Comparison of ENCODE assay signal across 27 mouse cellular contexts in genomic region chr1:90514176-90514575, GRCm38 (mm10).
DNase-seq lines count a peak whose midpoint lies in the region; ATAC-seq and TF ChIP-seq lines count a peak whose summit lies in the region.
"Had no signal": no experiment of that assay in that cellular context is flagged by ENCODE, and none has a peak within 500 bp of the region (broad histone marks: within the 10 kb centered on the region; RNA-seq: fewer than 3 reads in every experiment).

No protein-coding gene starts in this region.

- no peak for DNase-seq in embryonic facial prominence, embryonic 10.5 days (ENCODE audit: low spot score)
- DNase-seq in heart, embryonic 10.5 days (ENCODE audit: low spot score), result no peak
- DNase-seq in heart, adult 8-10 months (ENCODE audit: low spot score), result no peak
- DNase-seq in midbrain, postnatal 0 days (ENCODE audit: low spot score), result peak; percentile 44
- DNase-seq in adrenal gland, postnatal 4 days (ENCODE audit: low spot score in 2 of 2), result no peak
- DNase-seq: adrenal gland, postnatal 10 days; adrenal gland, postnatal 36 days; cerebellum, adult 11 months; cerebellum, adult 2 months; cerebellum, adult 9-11 months; cerebellum, postnatal 25 days; gastrocnemius, postnatal 36 days; heart, adult 2 months; heart, postnatal 10 days; heart, postnatal 36 days had no signal

- no peak overlapping the region for H3K27ac ChIP-seq in embryonic facial prominence, embryonic 12.5 days
- no peak overlapping the region for H3K27ac ChIP-seq in embryonic facial prominence, embryonic 10.5 days (replicated peaks)
- 0 out of 2 replicates have a peak overlapping the region, but pooled peaks have one; percentile 10 for H3K27ac ChIP-seq in heart, embryonic 10.5 days
- no peak overlapping the region for H3K27ac ChIP-seq in midbrain, postnatal 0 days (ENCODE audit: low read depth, low read length)
- no peak overlapping the region for H3K27ac ChIP-seq in midbrain, embryonic 15.5 days
- H3K27ac ChIP-seq: forebrain, embryonic 12.5 days; forebrain, embryonic 15.5 days; heart, adult 2 months; heart, embryonic 15.5 days; hindbrain, embryonic 10.5 days; hindbrain, embryonic 13.5 days had no signal

- no peaks in the 10 kb centered on the region for H3K36me3 ChIP-seq in embryonic facial prominence, embryonic 12.5 days
- no peaks in the 10 kb centered on the region for H3K36me3 ChIP-seq in embryonic facial prominence, embryonic 10.5 days (replicated peaks)
- no peaks in the 10 kb centered on the region for H3K36me3 ChIP-seq in heart, embryonic 10.5 days
- H3K36me3 ChIP-seq in midbrain, postnatal 0 days (ENCODE audit: insufficient read depth, low read length), result no peaks in the 10 kb centered on the region
- H3K36me3 ChIP-seq in midbrain, embryonic 15.5 days (replicated peaks), result no peaks in the 10 kb centered on the region
- H3K36me3 ChIP-seq: forebrain, embryonic 12.5 days; forebrain, embryonic 15.5 days; heart, embryonic 12.5 days; heart, embryonic 15.5 days; hindbrain, embryonic 10.5 days; hindbrain, embryonic 13.5 days had no signal

- H3K9ac ChIP-seq in embryonic facial prominence, embryonic 12.5 days, result no peak overlapping the region
- no peak overlapping the region for H3K9ac ChIP-seq in midbrain, postnatal 0 days (replicated peaks; ENCODE audit: low read length, poor library complexity, severe bottlenecking)
- no peak overlapping the region for H3K9ac ChIP-seq in midbrain, embryonic 15.5 days
- H3K9ac ChIP-seq: forebrain, embryonic 12.5 days; forebrain, embryonic 15.5 days; heart, embryonic 12.5 days; heart, embryonic 15.5 days; hindbrain, embryonic 13.5 days had no signal

- H3K4me1 ChIP-seq in embryonic facial prominence, embryonic 12.5 days, result peaks cover 20% of the 10 kb centered on the region; the same call in 1 of the 2 replicates
- H3K4me1 ChIP-seq in embryonic facial prominence, embryonic 10.5 days, result peaks cover 25% of the 10 kb centered on the region
- no peaks in the 10 kb centered on the region for H3K4me1 ChIP-seq in heart, embryonic 10.5 days
- H3K4me1 ChIP-seq in midbrain, postnatal 0 days (ENCODE audit: insufficient read depth, low read length), result no peaks in the 10 kb centered on the region
- no peaks in the 10 kb centered on the region for H3K4me1 ChIP-seq in midbrain, embryonic 15.5 days
- H3K4me1 ChIP-seq: heart, embryonic 15.5 days had no signal

- H3K4me3 ChIP-seq in embryonic facial prominence, embryonic 12.5 days, result no peak overlapping the region
- no peak overlapping the region for H3K4me3 ChIP-seq in embryonic facial prominence, embryonic 10.5 days
- no peak overlapping the region for H3K4me3 ChIP-seq in heart, embryonic 10.5 days
- H3K4me3 ChIP-seq in midbrain, postnatal 0 days (ENCODE audit: low read depth, low read length), result no peak overlapping the region
- no peak overlapping the region for H3K4me3 ChIP-seq in midbrain, embryonic 15.5 days
- H3K4me3 ChIP-seq: erythroblast, embryonic 14.5 days; forebrain, embryonic 12.5 days; forebrain, embryonic 15.5 days; heart, adult 2 months; heart, embryonic 12.5 days; heart, embryonic 15.5 days; hindbrain, embryonic 10.5 days; hindbrain, embryonic 13.5 days had no signal

- no peak overlapping the region for H3K4me2 ChIP-seq in embryonic facial prominence, embryonic 12.5 days (replicated peaks)
- no peak overlapping the region for H3K4me2 ChIP-seq in midbrain, postnatal 0 days (ENCODE audit: low read depth, low read length, poor library complexity, severe bottlenecking)
- no peak overlapping the region for H3K4me2 ChIP-seq in midbrain, embryonic 15.5 days
- H3K4me2 ChIP-seq: forebrain, embryonic 12.5 days; forebrain, embryonic 15.5 days; heart, embryonic 12.5 days; heart, embryonic 15.5 days; hindbrain, embryonic 13.5 days had no signal

- 80% methylated on average over 7 of the region's 7 CpGs for WGBS in embryonic facial prominence, embryonic 12.5 days
- WGBS in embryonic facial prominence, embryonic 10.5 days, result 89% methylated on average over 7 of the region's 7 CpGs
- WGBS in heart, embryonic 10.5 days, result 85% methylated on average over 7 of the region's 7 CpGs
- WGBS in midbrain, postnatal 0 days, result 70% methylated on average over 7 of the region's 7 CpGs
- 84% methylated on average over 7 of the region's 7 CpGs for WGBS in midbrain, embryonic 15.5 days

- H3K9me3 ChIP-seq in embryonic facial prominence, embryonic 12.5 days, result no peaks in the 10 kb centered on the region
- H3K9me3 ChIP-seq in embryonic facial prominence, embryonic 10.5 days, result no peaks in the 10 kb centered on the region
- no peaks in the 10 kb centered on the region for H3K9me3 ChIP-seq in heart, embryonic 10.5 days
- H3K9me3 ChIP-seq in midbrain, postnatal 0 days (ENCODE audit: low read length), result no peaks in the 10 kb centered on the region
- no peaks in the 10 kb centered on the region for H3K9me3 ChIP-seq in midbrain, embryonic 15.5 days
- H3K9me3 ChIP-seq: forebrain, embryonic 12.5 days; forebrain, embryonic 15.5 days; heart, embryonic 12.5 days; heart, embryonic 15.5 days; hindbrain, embryonic 10.5 days; hindbrain, embryonic 13.5 days had no signal

- H3K27me3 ChIP-seq in embryonic facial prominence, embryonic 12.5 days, result no peaks in the 10 kb centered on the region
- no peaks in the 10 kb centered on the region for H3K27me3 ChIP-seq in embryonic facial prominence, embryonic 10.5 days (replicated peaks; ENCODE audit: low read depth, poor library complexity, severe bottlenecking)
- H3K27me3 ChIP-seq in heart, embryonic 10.5 days (ENCODE audit: insufficient read depth, poor library complexity, severe bottlenecking), result 0 out of 2 replicates have a peak, but pooled peaks cover 5% of the 10 kb centered on the region
- no peaks in the 10 kb centered on the region for H3K27me3 ChIP-seq in midbrain, postnatal 0 days (ENCODE audit: insufficient read depth, low read length)
- no peaks in the 10 kb centered on the region for H3K27me3 ChIP-seq in midbrain, embryonic 15.5 days (replicated peaks)
- H3K27me3 ChIP-seq: forebrain, embryonic 12.5 days; forebrain, embryonic 15.5 days; heart, embryonic 12.5 days; heart, embryonic 15.5 days had no signal

- ATAC-seq in embryonic facial prominence, embryonic 12.5 days (ENCODE audit: insufficient number of reproducible peaks, insufficient read depth, low FRiP score, low TSS enrichment), result peak; percentile 13; the same call in 1 of the 2 replicates
- ATAC-seq in midbrain, postnatal 0 days (ENCODE audit: low FRiP score), result no peak
- no peak for ATAC-seq in midbrain, embryonic 15.5 days (replicated peaks)
- ATAC-seq in monocyte, adult 5-6 weeks (replicated peaks; ENCODE audit: insufficient number of reproducible peaks, low FRiP score, low TSS enrichment, poor library complexity, severe bottlenecking), result no peak
- ATAC-seq: activated CD4-positive, CD25-positive, alpha-beta regulatory T cell, adult 4 months; forebrain, embryonic 15.5 days; intestine, postnatal 0 days had no signal

- TF ChIP-seq CTCF in midbrain, postnatal 0 days (IDR thresholded peaks at IDR 0.05), result no peak
